Mouse (Mus musculus) monocyte, adult 5-6 weeks (primary cell): Measurements from ENCODE around the gene Zc3h12a. TPM values are rescaled to one million over a fixed set of nuclear protein-coding genes. Genes with fewer than 3 reads are reported as not detected.
A peak's percentile ranks its signal among the peaks of the same experiment; 100 is the strongest.

Experiments used
- ATAC-seq: fragments of 153-309, 156-312 bp; replicated peaks from 2 replicates; pipeline ENCODE4 v1.8.0; 2017; ENCODE audit warnings: mild to moderate bottlenecking; ENCODE audit not compliant: low TSS enrichment, insufficient number of reproducible peaks, severe bottlenecking, poor library complexity, low FRiP score
- total RNA-seq: library from RNA; stranded (forward); fragments of 200-1000, 200-491, 200-594 nt; gene quantifications from 3 replicates; pipeline ENCODE4 v1.2.3, GENCODE M21; 2017

Zc3h12a gene
- 21.4 to 36.0 TPM (median 24.0 TPM) in 3 replicates for total RNA-seq

DNA sequence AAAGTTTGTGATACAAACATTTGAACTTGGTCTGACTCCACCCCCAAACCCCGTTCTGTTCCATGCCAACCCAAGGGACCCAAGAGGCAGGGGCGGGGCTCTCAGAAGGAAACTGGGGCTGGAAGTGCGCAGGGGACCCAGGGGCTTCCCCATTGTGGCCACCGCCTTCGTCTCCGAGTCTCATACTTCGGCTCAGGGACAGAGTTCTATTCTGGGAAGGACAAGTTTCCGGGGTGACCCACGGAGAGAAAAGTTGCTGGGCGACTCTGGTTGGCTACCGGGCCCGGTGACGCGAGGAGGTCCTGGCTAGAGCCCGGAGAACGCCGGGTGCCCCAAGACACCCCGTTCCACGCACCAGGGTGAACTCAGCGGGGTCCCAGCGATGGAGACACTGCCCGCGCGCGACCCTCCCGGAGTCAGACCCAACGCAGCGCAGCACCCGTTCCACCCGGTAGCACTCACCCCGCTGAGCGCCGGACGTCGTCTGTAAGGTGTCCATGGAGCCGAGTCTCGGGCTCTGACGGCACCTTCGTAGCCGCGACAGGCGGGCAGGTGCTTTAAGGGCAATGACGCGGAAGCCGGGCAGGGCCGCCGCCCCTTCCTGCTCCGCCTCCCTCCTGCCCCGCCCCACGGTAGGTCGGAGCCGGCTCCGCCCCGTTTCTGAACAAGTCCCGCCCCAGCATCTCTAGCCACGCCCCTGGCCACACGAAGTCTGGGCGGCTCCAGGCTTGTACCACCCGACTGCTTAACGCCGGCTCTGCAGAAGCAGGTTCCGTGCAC is at the start of gene Zc3h12a:
Gene Zc3h12a, minus strand, starts transcription at position 536 of the 780 bp plus-strand sequence.
- peak; percentile 66 for ATAC-seq

GRCm38 (mm10) chr4:125176639-125177165 is 49.1 kb upstream of the Zc3h12a start:
- ATAC-seq = peak; percentile 84

- no peak for ATAC-seq
Observed at GRCm38 (mm10) chr4:125176190-125176589, 48.5 kb upstream of the Zc3h12a start.

- no peak for ATAC-seq
Observed at GRCm38 (mm10) chr4:125175591-125175990, 48.0 kb upstream of the Zc3h12a start.

- no peak for ATAC-seq
Observed at GRCm38 (mm10) chr4:125174516-125175185, 47.0 kb upstream of the Zc3h12a start.

- no peak for ATAC-seq
Observed at GRCm38 (mm10) chr4:125173150-125173549, 45.5 kb upstream of the Zc3h12a start.

DNA sequence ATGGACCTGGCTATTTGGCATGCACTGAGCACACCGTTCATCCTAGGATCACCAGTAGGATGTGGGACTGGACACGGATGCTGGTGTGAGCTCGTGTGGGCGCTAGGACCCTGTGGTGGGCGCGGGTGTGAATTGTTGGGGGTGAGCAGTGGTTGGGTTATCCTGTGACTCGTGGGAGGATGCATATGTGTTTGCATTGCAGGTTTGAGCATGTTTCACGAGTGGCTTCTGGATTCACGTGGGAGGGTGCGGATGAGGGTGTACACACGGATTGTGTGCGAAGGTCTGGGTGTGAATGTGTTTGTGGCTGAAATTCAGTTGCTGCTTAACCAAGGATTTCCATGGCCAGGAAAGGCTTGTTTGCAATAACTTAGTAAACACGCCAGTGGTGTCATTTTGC is 45.1 kb upstream of the Zc3h12a start:
- ATAC-seq = no peak; the same call in 1 of the 2 replicates

GRCm38 (mm10) chr4:125167723-125168122 is 40.1 kb upstream of the Zc3h12a start:
- ATAC-seq = no peak

- no peak for ATAC-seq
Observed at GRCm38 (mm10) chr4:125164861-125165260, 37.2 kb upstream of the Zc3h12a start.

DNA sequence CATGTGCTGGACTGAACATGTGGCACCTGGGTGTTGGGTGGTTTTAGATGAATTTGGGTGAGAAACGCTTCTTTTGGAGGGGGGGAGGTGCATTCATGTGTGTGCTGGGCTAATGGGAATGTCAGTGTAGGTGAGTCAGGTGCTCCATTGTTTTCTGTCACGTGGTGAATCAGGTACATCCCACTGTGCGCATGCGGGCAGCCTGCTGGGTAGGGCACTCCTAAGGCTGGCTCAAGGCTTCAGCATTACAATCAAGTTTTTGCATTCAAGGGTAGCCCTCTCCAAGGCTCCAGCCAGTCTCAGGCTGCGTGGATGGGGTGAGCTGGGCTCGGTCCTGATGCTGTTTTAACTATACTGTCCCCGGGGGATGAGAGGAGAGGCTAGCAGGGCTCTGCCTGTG is 35.1 kb upstream of the Zc3h12a start:
- no peak for ATAC-seq

GRCm38 (mm10) chr4:125161392-125161791 is 33.8 kb upstream of the Zc3h12a start:
- ATAC-seq = no peak

GRCm38 (mm10) chr4:125160951-125161331 is 33.3 kb upstream of the Zc3h12a start:
- no peak for ATAC-seq

- peak; percentile 81 for ATAC-seq
Observed at GRCm38 (mm10) chr4:125160320-125160950, 32.8 kb upstream of the Zc3h12a start.

DNA sequence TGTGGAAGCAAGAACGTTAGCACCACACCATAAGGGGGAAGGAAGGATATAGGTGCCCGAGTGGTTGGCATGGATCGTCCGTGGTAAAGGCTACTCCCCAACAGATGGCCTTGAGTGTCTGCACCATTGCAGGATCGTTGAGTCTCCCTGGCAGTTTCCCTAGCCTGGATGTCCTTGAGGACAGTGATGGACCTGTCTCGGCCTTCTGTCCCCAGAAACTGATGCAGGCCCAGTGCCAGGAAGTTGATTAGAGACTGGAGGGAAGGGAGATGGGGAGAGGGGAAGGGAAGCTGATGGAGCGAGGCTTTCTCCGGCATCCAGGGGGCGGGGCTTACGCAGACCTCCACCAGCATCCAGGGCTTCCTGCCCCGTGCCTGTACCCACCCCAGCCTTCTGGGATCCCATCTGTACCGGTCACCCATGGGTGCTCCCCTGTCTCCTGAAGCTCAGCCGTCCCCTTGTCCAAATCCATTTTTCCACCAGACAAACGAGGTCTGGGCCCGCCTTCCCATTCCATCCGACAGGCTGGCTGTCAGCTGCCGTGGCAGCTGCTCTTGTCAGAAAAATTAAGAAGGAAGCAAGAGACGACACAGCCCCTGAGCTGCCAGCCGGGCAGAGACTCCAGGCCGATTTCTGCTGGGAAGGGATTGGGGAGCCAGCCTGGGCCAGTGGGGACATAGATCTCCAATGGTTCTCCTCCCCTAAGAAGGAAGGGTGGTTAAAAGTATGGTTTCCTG is 31.1 kb upstream of the Zc3h12a start:
- no peak for ATAC-seq

GRCm38 (mm10) chr4:125158081-125158480 is 30.4 kb upstream of the Zc3h12a start:
- ATAC-seq = no peak

DNA sequence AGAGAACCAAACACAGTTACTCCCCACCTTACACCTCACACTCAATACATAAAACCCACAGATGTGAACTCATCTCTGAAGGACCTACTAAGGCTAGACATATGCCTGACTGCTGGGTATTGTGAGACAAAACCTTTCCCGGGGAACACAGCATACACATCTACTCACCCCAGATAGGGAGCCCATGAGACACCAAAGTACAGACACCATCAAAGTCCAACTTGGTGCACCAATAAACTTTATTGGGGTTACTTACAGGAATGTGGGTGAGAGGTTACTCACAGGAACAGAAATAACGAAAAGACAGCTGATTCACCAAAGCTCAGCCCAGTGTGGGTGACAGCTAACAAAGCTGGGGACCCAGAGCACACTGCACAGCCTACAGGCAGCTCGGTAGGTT is 29.7 kb upstream of the Zc3h12a start:
- ATAC-seq = no peak

GRCm38 (mm10) chr4:125155646-125156045 is 28.0 kb upstream of the Zc3h12a start:
- ATAC-seq = no peak

DNA sequence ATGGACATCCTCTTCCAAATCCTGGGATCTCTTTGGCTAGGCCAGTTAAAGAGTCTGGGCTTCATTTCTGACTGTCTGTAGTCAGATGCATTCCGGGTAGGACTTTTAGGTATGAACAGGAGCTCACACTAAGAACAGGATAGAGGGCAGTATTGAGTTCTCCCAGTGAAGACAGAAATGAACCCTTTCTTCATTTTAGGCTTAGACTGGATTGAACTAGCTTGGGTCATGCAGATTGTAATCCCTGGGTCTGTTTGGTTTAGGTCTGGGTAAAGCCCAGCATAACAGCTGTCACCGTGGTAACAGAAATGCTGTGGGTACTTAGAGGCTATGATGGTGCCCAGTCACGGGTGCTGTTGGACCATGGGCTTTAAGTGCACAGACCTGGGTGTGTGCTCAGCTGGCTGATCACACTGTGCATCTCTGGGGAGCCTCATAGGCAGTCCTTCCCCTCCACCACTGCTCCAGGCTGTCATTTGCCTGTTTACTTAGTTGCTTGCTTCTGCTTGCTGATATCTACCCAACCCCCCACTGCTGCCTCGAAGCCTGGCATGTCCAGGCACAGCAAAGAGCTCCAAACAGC is 26.1 kb upstream of the Zc3h12a start:
- ATAC-seq = no peak
